Mouse (Mus musculus) erythroblast, embryonic 14.5 days (primary cell): ENCODE data around the gene Cacnb1.

Source experiments
- GATA1 ChIP-seq: IDR thresholded peaks from 2 replicates; pipeline ENCODE4 v1.6.1; 2012; ENCODE audit warnings: low read length, inconsistent platforms, mixed read lengths
- TAL1 ChIP-seq: IDR thresholded peaks from 3 replicates; pipeline ENCODE4 v1.6.1; 2012; ENCODE audit warnings: low read length, inconsistent platforms, mixed read lengths

DNA sequence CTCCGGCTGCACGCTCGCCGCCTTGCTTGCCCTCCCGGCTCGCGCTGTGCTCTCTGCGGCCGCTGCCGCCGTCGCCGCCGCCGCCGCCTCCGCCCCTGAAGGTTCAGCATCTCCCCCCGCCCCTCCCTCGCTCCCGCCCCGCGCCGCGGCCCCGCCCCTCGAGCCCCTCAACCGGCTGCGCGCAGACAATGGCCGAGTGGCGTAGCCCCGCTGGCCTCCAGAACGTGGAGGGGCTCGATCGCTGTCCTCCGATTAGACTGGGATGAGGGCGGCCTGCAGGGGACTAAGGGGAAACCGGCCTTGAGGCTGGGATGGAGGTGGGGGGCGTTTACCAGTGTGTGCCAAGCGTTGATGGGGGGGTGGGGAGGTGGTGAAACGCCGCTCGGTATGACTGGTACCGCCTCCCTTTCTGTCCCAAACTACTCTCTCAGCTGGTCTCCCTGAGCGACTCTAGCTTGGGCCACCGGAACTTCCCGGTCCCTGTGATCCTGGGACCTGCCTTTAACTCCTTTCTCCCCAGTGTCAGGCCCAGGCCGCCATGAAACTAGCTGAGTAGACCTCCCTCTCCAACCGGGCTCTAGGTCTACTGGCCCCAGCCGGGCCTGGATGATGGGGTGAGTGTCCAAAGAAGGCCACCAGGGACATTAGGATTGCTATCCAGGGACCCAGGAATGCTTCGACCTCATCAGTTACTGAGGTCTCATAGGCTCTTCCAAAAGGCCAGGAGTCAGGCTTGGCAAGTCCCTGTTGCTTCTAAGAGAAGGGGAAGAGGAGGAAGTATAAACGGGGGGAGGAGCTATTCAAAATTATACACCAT, at the start of gene Cacnb1:
- TF ChIP-seq TAL1: no peak
- no peak for TF ChIP-seq GATA1
